Mouse (Mus musculus) embryonic facial prominence, embryonic 13.5 days (tissue): ENCODE measurements around the gene Pcnx2. TPM values are rescaled to one million over a fixed set of nuclear protein-coding genes. Genes with fewer than 3 reads are reported as not detected.

Experiments
- ATAC-seq: fragments of 200-750 bp; cut with Nextera tagmentation; 2 replicates; pipeline ENCODE4 v1.8.0; 2017; ENCODE audit warnings: low read depth; ENCODE audit not compliant: insufficient number of reproducible peaks, insufficient read depth, low FRiP score, low TSS enrichment
- H3K27ac ChIP-seq: fragments of 300-500 bp; sonication (generic); 2 replicates; pipeline ENCODE4 v1.5.1; 2015; ENCODE audit warnings: moderate library complexity, mild to moderate bottlenecking, inconsistent platforms
- H3K27me3 ChIP-seq: fragments of 300-500 bp; sonication (generic); 2 replicates; pipeline ENCODE4 v1.6.1; 2015; ENCODE audit warnings: mild to moderate bottlenecking, inconsistent platforms
- H3K36me3 ChIP-seq: fragments of 300-500 bp; sonication (generic); 2 replicates; pipeline ENCODE4 v1.6.1; 2015; ENCODE audit warnings: mild to moderate bottlenecking, inconsistent platforms
- H3K4me1 ChIP-seq: fragments of 300-500 bp; sonication (generic); 2 replicates; pipeline ENCODE4 v1.6.1; 2015; ENCODE audit warnings: inconsistent platforms
- H3K4me2 ChIP-seq: fragments of 300-500 bp; sonication (generic); 2 replicates; pipeline ENCODE4 v1.6.1; 2015; ENCODE audit warnings: moderate library complexity, mild to moderate bottlenecking, inconsistent platforms
- H3K4me3 ChIP-seq: fragments of 300-500 bp; sonication (generic); 2 replicates; pipeline ENCODE4 v1.5.1; 2015; ENCODE audit warnings: mild to moderate bottlenecking, inconsistent platforms
- H3K9ac ChIP-seq: fragments of 300-500 bp; sonication (generic); 2 replicates; pipeline ENCODE4 v1.6.1; 2015; ENCODE audit warnings: mild to moderate bottlenecking, inconsistent platforms
- H3K9me3 ChIP-seq: fragments of 300-500 bp; sonication (generic); 2 replicates; pipeline ENCODE4 v1.6.1; 2016; ENCODE audit warnings: inconsistent platforms
- WGBS: fragments of 180-500 bp; shearing (Covaris S2); methylation state at CpG from one replicate; pipeline ENCODE4 v1.1.7; 2015; ENCODE audit warnings: mixed read lengths; 5-methylcytosine and 5-hydroxymethylcytosine counted together
- polyA plus RNA-seq: library from polyadenylated mRNA; unstranded; fragments of >200 nt; fragmentation: Nextera tagmentation; extraction: Ambion mirVana; gene quantifications from 2 replicates; pipeline ENCODE4 v1.2.1, GENCODE M21; 2015

Gene Pcnx2
- polyA plus RNA-seq, 1 experiment from 2014 or later = 0.37 TPM

DNA sequence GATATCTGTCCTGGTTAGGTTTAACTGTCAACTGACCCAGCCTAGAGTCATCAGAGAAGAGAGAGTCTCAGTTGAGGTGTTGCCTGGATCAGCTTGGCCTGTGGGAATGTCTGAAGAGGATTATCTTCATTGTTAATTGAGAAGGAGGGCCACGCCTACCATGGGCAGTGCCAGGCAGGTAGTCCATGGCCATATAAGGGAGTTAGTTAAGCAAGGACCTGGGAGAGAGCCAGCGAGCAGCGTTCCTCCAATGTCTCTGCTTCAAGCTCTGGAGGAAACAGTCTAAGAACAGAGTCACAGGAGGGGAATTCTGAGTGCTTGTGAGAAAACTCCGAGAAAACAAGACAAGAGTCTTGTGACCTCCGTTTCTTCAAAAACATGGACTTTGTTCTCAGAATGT, 81.4 kb downstream of the Pcnx2 start:
- H3K36me3 ChIP-seq = no peaks in the 10 kb centered on the region
- no peak overlapping the region for H3K4me3 ChIP-seq
- no peak overlapping the region for H3K4me2 ChIP-seq
- H3K27ac ChIP-seq = no peak overlapping the region
- peaks cover 4% of the 10 kb centered on the region for H3K9me3 ChIP-seq
- H3K4me1 ChIP-seq = no peaks in the 10 kb centered on the region
- H3K27me3 ChIP-seq = no peaks in the 10 kb centered on the region
- no peak for ATAC-seq
- 75% methylated on average over 5 of the region's 5 CpGs for WGBS
- no peak overlapping the region for H3K9ac ChIP-seq

DNA sequence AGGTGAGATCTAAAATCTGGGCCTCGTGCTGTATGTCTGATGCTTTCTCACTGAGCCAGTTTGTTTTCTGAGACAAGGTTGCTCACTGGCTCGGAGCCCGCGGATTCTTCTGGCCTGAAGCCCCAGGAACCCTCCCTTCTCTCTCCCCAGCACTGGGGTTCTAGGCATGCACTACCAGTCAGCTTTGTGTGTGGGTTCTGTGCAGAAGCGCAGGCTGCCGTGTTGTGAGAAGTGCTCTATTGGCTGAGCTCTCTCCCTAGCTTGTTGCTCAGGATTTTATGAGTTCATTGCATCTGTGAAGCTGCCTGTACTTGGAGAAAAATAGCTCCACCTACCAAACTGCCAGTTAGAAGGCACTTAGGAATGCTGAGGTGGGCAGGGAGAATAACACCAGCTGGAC, 89.3 kb downstream of the Pcnx2 start:
- Histone ChIP-seq H3K4me2 (no peak overlapping the region), H3K9ac (no peak overlapping the region), H3K4me1 (0 out of 2 replicates have a peak, but pooled peaks cover 3% of the 10 kb centered on the region), H3K9me3 (no peaks in the 10 kb centered on the region), H3K4me3 (no peak overlapping the region), H3K36me3 (no peaks in the 10 kb centered on the region), H3K27ac (no peak overlapping the region), H3K27me3 (no peaks in the 10 kb centered on the region)
- ATAC-seq = no peak
- 86% methylated on average over 6 of the region's 6 CpGs for WGBS

DNA sequence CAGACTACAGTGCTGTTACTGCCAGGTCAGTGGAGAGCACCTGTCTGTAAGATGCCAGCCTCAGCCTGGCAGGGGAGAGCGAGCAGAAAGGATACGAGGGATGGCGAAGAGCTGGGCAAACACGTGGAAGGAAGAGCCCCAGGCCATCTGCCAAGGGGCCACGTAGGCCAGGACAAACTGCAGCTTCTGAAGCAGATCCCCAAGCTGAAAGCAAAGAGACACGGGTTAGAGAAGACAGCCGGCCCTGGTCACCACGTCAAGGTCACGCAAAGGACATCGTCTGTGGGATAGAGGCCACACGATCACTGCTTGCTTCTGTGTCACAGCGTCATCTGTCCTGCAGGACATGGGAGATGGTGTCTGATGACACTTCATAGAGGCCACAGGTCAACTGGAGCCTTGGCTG, 90.2 kb downstream of the Pcnx2 start:
- Histone ChIP-seq H3K4me3 (no peak overlapping the region), H3K27ac (no peak overlapping the region), H3K27me3 (no peaks in the 10 kb centered on the region), H3K9ac (no peak overlapping the region), H3K4me1 (0 out of 2 replicates have a peak, but pooled peaks cover 3% of the 10 kb centered on the region), H3K4me2 (no peak overlapping the region), H3K36me3 (no peaks in the 10 kb centered on the region), H3K9me3 (no peaks in the 10 kb centered on the region)
- ATAC-seq = no peak
- WGBS = 85% methylated on average over 12 of the region's 12 CpGs

DNA sequence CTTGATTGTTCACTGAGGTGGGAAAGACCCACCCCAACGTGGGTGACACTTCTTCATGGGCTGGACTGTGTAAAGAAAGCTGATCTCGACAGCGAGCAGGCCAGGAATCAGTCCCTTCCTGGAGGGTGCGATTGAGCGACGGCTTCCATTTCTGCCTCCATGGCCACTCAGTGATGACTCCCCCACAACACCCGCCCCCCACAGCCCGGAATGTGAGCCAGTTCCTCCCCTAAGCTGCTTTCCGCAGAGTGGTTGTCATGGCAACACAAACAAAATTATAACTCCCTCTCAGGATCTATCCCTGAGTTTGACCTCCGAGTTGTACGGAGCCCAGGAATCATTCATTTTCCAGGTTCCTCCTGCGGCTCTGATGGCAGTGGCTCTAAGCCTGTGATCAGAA, 91.7 kb downstream of the Pcnx2 start:
- no peak overlapping the region for H3K27ac ChIP-seq
- no peaks in the 10 kb centered on the region for H3K27me3 ChIP-seq
- H3K36me3 ChIP-seq = no peaks in the 10 kb centered on the region
- WGBS = 75% methylated on average over 12 of the region's 12 CpGs
- H3K9ac ChIP-seq = no peak overlapping the region
- H3K4me2 ChIP-seq = no peak overlapping the region
- no peaks in the 10 kb centered on the region for H3K9me3 ChIP-seq
- H3K4me3 ChIP-seq = no peak overlapping the region
- no peak for ATAC-seq
- H3K4me1 ChIP-seq = 0 out of 2 replicates have a peak, but pooled peaks cover 3% of the 10 kb centered on the region

DNA sequence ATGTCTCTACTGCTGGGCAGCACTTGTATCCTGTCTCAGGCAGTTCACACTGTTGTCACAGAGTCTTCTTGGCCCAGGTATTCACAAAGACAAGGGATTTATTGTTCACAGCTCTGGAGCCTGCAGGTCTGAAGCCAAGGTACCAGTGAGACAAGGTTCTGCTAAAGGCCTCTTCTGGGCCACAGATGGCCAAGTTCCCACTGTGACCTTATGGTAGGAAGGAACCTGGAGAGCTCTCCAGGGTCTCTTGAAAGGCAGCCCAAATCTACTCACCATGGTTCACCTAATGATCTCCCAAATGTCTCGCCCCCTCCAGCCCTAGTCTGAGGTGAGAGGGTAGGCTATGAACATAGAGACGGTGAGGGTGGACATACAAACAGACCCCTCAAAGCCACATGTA, 101.1 kb downstream of the Pcnx2 start:
- Histone ChIP-seq H3K9me3 (no peaks in the 10 kb centered on the region), H3K4me3 (no peak overlapping the region), H3K27ac (no peak overlapping the region), H3K36me3 (no peaks in the 10 kb centered on the region), H3K4me1 (no peaks in the 10 kb centered on the region), H3K27me3 (no peaks in the 10 kb centered on the region), H3K4me2 (no peak overlapping the region), H3K9ac (no peak overlapping the region)
- 90% methylated on average over 2 of the region's 2 CpGs for WGBS
- ATAC-seq = no peak

DNA sequence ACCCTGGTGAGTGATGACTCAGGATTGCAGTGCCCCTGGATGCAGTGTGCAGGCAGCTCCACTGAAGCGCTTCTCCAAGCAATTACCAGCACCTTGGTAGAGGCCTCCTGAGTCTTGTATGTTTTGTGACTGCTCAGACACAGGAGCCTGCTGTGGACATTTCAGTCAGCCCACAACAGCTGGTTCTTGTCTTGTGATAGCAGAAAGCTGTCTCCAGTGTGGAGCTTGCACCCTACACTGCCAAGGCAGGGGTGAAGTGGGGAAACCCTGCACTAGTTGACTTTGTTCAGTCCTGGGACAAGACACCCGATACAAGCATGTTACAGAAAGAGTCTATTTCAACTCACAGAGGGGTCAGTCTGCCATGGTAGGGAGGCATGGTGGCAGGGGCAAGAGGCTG, 102.8 kb downstream of the Pcnx2 start:
- Histone ChIP-seq H3K9ac (no peak overlapping the region), H3K36me3 (no peaks in the 10 kb centered on the region), H3K4me1 (no peaks in the 10 kb centered on the region), H3K27me3 (no peaks in the 10 kb centered on the region), H3K9me3 (no peaks in the 10 kb centered on the region), H3K27ac (no peak overlapping the region), H3K4me2 (no peak overlapping the region), H3K4me3 (no peak overlapping the region)
- ATAC-seq = no peak
- whole genome bisulfite sequencing = 88% methylated on average over 2 of the region's 2 CpGs

DNA sequence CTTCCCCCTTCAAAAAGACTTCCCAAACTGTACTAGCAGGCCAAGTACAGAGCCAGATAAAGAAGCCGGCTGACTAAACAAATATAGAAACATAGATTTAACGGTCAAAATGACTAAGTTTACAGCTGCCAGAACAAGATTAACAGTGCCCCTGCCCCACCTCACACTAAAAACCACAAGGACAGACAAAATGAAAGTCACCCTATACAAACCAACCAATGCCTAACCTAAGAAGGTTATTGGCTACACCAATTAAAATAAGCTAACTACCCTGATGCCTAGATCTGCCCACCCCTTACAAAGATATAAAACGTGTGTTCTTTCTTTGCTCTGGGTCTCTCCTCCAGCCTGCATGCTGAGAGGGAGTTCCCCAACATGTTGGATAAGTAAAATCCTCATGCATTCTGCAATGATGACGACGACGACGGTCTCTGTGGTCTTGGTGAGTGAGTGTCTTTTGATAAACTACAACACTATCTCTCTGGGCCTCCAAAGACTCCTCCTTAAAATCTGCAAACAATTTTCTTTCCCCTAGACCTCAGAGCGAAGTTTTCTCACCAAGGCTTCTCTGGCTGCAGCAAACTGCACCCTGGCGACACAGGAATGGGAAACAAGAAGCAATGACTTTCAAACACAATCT, 105.2 kb downstream of the Pcnx2 start:
- H3K9me3 ChIP-seq = no peaks in the 10 kb centered on the region
- H3K4me2 ChIP-seq = no peak overlapping the region
- ATAC-seq = no peak
- H3K4me3 ChIP-seq = no peak overlapping the region
- no peak overlapping the region for H3K9ac ChIP-seq
- H3K36me3 ChIP-seq = no peaks in the 10 kb centered on the region
- WGBS = 61% methylated on average over 9 of the region's 9 CpGs
- no peak overlapping the region for H3K27ac ChIP-seq
- H3K27me3 ChIP-seq = no peaks in the 10 kb centered on the region
- H3K4me1 ChIP-seq = no peaks in the 10 kb centered on the region

DNA sequence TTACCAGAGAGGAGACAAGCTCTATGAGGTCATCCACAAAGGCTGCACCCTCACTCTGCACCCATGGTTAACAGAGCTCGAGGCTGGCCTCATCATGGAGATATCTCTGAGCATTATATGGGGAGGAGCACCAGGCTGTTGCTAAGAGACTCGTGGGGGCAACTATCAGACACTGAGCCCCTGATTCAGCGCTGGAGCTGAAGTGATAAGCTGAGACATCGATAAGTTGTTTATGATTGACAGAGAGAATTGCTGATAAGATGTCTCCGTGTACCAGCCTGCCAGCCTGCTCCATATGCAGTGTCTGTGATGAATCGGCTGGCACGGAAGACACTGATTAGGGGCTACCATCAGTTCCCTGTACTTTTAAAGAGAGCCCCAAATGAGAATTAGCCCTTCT, 111.2 kb downstream of the Pcnx2 start:
- no peaks in the 10 kb centered on the region for H3K36me3 ChIP-seq
- WGBS = 85% methylated on average over 7 of the region's 7 CpGs
- H3K4me3 ChIP-seq = no peak overlapping the region
- no peaks in the 10 kb centered on the region for H3K9me3 ChIP-seq
- no peaks in the 10 kb centered on the region for H3K27me3 ChIP-seq
- H3K27ac ChIP-seq = no peak overlapping the region
- no peak overlapping the region for H3K9ac ChIP-seq
- no peak for ATAC-seq
- no peaks in the 10 kb centered on the region for H3K4me1 ChIP-seq
- no peak overlapping the region for H3K4me2 ChIP-seq

DNA sequence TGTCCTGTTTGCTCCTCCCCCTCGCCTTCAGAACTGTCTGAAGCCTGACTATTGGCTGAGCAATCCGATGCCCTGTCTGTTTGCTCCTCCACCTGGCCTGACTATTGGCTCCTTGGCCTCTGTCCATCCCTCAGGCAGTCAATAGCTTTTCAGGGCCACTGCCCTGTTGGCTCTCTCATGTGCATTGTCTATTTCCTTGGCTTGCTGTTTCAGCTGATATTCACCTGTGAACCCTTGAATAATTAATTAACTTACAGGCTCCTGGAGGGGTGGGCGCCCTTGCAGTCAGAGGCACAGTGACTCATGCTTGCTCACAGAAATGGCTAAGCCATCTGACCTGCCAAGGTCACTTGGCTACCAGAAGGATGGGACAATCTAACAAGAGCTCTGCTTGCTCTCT, 116.0 kb downstream of the Pcnx2 start:
- no peak for ATAC-seq
- no peak overlapping the region for H3K4me3 ChIP-seq
- H3K4me2 ChIP-seq = no peak overlapping the region
- H3K27ac ChIP-seq = no peak overlapping the region
- no peaks in the 10 kb centered on the region for H3K27me3 ChIP-seq
- H3K4me1 ChIP-seq = no peaks in the 10 kb centered on the region
- H3K9me3 ChIP-seq = no peaks in the 10 kb centered on the region
- no peak overlapping the region for H3K9ac ChIP-seq
- H3K36me3 ChIP-seq = no peaks in the 10 kb centered on the region
- WGBS = 63% methylated on average over 3 of the region's 3 CpGs

DNA sequence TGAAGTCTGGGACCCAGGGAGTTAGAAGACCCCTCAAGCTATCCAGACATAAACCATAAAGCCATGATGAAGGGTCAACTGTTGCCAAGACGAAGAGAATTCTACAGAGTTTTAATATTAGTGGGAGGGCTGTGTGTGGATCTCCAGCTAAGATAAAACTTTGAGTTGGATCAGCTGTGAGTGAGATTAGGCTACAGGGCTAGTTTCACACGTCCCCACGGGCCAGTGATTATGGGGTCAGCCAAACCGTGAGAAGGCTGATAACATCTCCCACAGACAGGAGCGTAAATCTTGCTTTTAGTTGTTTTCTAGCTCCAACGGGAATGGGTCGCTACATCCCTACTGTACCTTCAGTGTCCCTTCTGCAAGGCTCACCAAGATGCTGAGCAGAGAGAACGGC, 118.5 kb downstream of the Pcnx2 start:
- 74% methylated on average over 8 of the region's 8 CpGs for WGBS
- no peak overlapping the region for H3K4me3 ChIP-seq
- no peak for ATAC-seq
- no peaks in the 10 kb centered on the region for H3K4me1 ChIP-seq
- H3K9ac ChIP-seq = no peak overlapping the region
- H3K27ac ChIP-seq = no peak overlapping the region
- H3K27me3 ChIP-seq = no peaks in the 10 kb centered on the region
- H3K36me3 ChIP-seq = no peaks in the 10 kb centered on the region
- H3K9me3 ChIP-seq = no peaks in the 10 kb centered on the region
- H3K4me2 ChIP-seq = no peak overlapping the region

DNA sequence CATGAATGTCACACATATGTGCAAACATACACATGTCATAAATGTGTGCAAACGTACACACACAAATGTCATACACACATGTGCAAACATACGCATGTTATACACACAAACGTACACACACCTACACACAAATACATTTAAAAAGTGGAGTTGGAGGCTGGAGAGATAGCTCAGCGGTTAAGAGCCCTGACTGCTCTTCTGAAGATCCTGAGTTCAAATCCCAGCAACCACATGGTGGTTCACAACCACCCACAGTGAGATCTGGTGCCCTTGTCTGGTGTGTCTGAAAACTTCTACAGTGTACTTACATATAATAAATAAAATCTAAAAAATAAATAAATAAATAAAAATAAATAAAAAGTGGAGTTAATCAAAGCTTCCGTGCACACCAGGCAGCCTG, 119.2 kb downstream of the Pcnx2 start:
- Histone ChIP-seq H3K4me1 (no peaks in the 10 kb centered on the region), H3K4me2 (no peak overlapping the region), H3K9me3 (no peaks in the 10 kb centered on the region), H3K4me3 (no peak overlapping the region), H3K9ac (no peak overlapping the region), H3K27ac (no peak overlapping the region), H3K36me3 (no peaks in the 10 kb centered on the region), H3K27me3 (no peaks in the 10 kb centered on the region)
- ATAC-seq = no peak
- 89% methylated on average over 5 of the region's 5 CpGs for WGBS

DNA sequence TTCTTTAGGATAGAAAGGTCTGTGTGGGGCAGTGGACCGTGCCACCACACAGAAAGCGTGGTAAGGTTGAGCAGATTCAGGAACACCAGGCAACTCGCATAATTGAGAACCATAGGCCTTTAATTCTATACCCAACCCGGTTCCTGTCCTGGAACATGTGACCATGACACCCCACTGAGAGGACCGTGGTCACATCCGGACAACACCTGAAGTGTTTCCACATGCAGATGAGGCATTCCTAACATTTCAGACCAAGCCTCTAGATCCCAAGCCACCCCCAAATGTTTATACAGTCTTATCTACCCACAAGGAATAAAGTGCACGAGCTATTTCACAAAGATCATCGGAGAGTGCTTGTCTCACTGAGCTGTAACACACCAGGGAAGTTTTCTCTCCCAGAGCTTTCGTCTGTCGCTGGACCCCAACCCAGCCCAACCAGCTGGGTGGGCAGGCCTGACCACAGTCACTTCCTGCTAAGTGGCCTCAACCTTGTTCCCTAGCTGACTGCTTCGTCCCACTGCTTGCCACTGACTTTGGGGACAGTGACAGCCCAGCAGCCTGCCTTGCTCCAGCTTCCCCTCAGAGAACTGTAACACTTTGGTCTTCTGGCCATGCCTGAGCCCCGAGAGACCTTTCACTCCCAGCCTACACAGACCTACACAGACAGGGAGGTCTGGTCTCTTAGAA, 120.5 kb downstream of the Pcnx2 start:
- Histone ChIP-seq H3K4me1 (no peaks in the 10 kb centered on the region), H3K4me3 (no peak overlapping the region), H3K36me3 (no peaks in the 10 kb centered on the region), H3K9me3 (no peaks in the 10 kb centered on the region), H3K27me3 (no peaks in the 10 kb centered on the region), H3K27ac (no peak overlapping the region), H3K9ac (no peak overlapping the region), H3K4me2 (no peak overlapping the region)
- no peak for ATAC-seq
- WGBS = 71% methylated on average over 12 of the region's 12 CpGs
